Mouse (Mus musculus) stomach, postnatal 0 days (tissue): ENCODE measurements around the gene Creg2. TPM values are rescaled to one million over a fixed set of nuclear protein-coding genes. Genes with fewer than 3 reads are reported as not detected.

Experiments used
- ATAC-seq: fragments of 200-750 bp; cut with Nextera tagmentation; 2 replicates; pipeline ENCODE4 v1.8.0; 2017; ENCODE audit not compliant: low FRiP score, low TSS enrichment
- DNase-seq: peaks from one replicate; pipeline ENCODE4 v3.0.0-alpha.2; 2016; ENCODE audit warnings: low spot score
- H3K27ac ChIP-seq: fragments of 300-500 bp; sonication (generic); replicated peaks from 2 replicates; pipeline ENCODE4 v1.5.1; 2014; ENCODE audit warnings: mild to moderate bottlenecking, control low read depth
- H3K27me3 ChIP-seq: fragments of 300-500 bp; sonication (generic); 2 replicates; pipeline ENCODE4 v1.6.1; 2014; ENCODE audit warnings: low read length; ENCODE audit not compliant: control insufficient read depth, insufficient read depth
- H3K36me3 ChIP-seq: fragments of 300-500 bp; sonication (generic); 2 replicates; pipeline ENCODE4 v1.6.1; 2014; ENCODE audit warnings: low read length, mixed read lengths; ENCODE audit not compliant: control insufficient read depth, insufficient read depth
- H3K4me1 ChIP-seq: fragments of 300-500 bp; sonication (generic); replicated peaks from 2 replicates; pipeline ENCODE4 v1.6.1; 2014; ENCODE audit warnings: antibody characterized with exemption; ENCODE audit not compliant: control insufficient read depth, insufficient read depth
- H3K4me2 ChIP-seq: fragments of 300-500 bp; sonication (generic); replicated peaks from 2 replicates; pipeline ENCODE4 v1.6.1; 2014; ENCODE audit warnings: low read depth, mild to moderate bottlenecking, control low read depth, moderate library complexity
- H3K4me3 ChIP-seq: fragments of 300-500 bp; sonication (generic); 2 replicates; pipeline ENCODE4 v1.5.1; 2014; ENCODE audit warnings: low read depth, low read length, control low read depth
- H3K9ac ChIP-seq: fragments of 300-500 bp; sonication (generic); 2 replicates; pipeline ENCODE4 v1.6.1; 2014; ENCODE audit warnings: mild to moderate bottlenecking, low read length, control low read depth, mixed read lengths
- H3K9me3 ChIP-seq: fragments of 300-500 bp; sonication (generic); 2 replicates; pipeline ENCODE4 v1.6.1; 2016; ENCODE audit warnings: low read length; ENCODE audit not compliant: control insufficient read depth
- CTCF ChIP-seq: IDR thresholded peaks from 2 replicates; pipeline ENCODE4 v1.5.1; 2016; ENCODE audit warnings: antibody characterized with exemption, low read depth, mild to moderate bottlenecking, moderate library complexity
- EP300 ChIP-seq: optimal IDR thresholded peaks from 2 replicates; pipeline ENCODE3; 2016; ENCODE audit warnings: antibody characterized with exemption
- WGBS: fragments of 180-500 bp; shearing (Covaris S2); extraction: QIAGEN DNeasy Blood & Tissue Kit; methylation state at CpG from one replicate; pipeline ENCODE4 v1.1.7; 2014; 5-methylcytosine and 5-hydroxymethylcytosine counted together
- polyA plus RNA-seq: library from polyadenylated mRNA; unstranded; fragments of >200 nt; fragmentation: Nextera tagmentation; extraction: Ambion mirVana; gene quantifications from 2 replicates; pipeline ENCODE4 v1.2.1, GENCODE M21; 2015

Creg2 gene
- polyA plus RNA-seq, 1 experiment from 2014 or later: 0.30 TPM

DNA sequence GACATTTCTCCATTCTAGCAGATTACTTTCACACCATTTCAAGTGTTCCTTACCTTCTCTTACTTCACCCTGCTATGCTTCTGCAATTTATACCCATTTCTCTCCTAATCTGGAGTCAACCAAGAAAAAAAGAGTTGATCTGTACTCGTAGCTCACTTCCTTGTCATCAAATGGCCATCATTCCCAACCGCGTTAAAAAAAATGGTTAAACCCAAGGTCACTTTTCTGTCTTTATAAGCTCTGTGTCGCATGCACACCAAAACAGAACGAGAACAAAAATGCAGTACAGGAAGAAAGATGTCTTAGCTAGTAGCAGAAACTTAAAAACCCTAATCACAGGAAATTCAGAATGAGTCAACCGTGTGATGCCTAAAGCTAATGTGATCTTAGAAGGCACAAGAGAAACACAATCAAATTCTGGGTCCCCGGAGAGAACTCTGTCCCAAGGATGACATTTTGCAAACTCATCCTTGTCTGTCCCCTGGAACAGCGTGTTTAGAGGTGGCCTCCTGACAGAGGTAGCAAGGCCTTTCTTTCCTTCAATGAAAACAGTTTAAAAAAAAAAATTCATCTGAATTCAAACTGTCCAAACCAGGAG is 75.4 kb downstream of the Creg2 start:
- Histone ChIP-seq H3K9ac (peak overlapping the region; percentile 90), H3K27ac (peak overlapping the region; percentile 99; the same call in 1 of the 2 replicates), H3K9me3 (no peaks in the 10 kb centered on the region), H3K27me3 (no peaks in the 10 kb centered on the region), H3K36me3 (no peaks in the 10 kb centered on the region), H3K4me1 (0 out of 2 replicates have a peak, but pooled peaks cover 2% of the 10 kb centered on the region), H3K4me3 (peak overlapping the region; percentile 86), H3K4me2 (peak overlapping the region; percentile 78)
- ATAC-seq: no peak
- TF ChIP-seq CTCF (no peak), EP300 (no peak)
- no peak for DNase-seq
- WGBS: 9% methylated on average over 8 of the region's 8 CpGs

DNA sequence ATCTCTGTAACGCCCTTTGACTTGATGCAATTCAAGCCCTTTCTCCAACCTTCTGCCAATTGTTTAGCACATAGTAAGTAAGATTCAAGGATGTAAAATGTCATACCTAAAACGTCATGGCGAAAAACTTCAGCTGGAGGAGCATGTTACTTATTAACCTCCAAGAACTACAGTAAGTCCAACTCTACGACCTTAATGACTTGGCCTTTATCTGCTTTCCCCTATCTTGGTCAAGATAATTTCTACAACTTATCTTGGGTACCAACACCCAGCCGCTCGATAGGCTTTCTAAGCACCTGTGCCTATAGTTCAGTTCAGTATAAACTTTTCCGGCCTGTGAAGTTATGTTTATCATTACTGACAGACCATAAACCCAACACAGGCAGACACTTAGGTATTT is 77.4 kb downstream of the Creg2 start:
- Histone ChIP-seq H3K9ac (no peak overlapping the region), H3K4me2 (no peak overlapping the region), H3K4me3 (no peak overlapping the region), H3K4me1 (0 out of 2 replicates have a peak, but pooled peaks cover 2% of the 10 kb centered on the region), H3K9me3 (no peaks in the 10 kb centered on the region), H3K27ac (no peak overlapping the region), H3K36me3 (no peaks in the 10 kb centered on the region), H3K27me3 (no peaks in the 10 kb centered on the region)
- TF ChIP-seq CTCF (no peak), EP300 (no peak)
- no peak for ATAC-seq
- 56% methylated on average over 7 of the region's 7 CpGs for WGBS
- no peak for DNase-seq

DNA sequence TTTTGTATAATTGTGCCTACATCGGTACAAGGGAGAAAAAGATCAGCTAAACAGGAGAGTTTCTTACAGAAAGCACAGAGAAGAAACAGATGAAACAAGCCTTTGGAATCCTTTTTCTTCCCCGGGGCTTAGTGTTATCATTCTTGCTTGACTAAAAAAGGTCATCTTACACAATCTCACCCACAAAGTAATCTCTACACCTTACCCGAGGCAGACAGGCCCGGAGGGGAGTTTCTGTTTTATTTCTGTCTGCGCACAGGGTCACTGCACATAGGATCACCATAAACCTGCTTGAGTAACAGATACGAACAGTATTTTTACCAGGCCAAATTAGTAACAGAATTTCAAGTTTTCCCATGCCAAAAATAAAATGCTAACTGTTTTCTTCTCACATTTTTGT is 79.6 kb downstream of the Creg2 start:
- no peak for DNase-seq
- no peak for TF ChIP-seq EP300
- no peak for TF ChIP-seq CTCF
- Histone ChIP-seq H3K4me2 (no peak overlapping the region), H3K4me1 (0 out of 2 replicates have a peak, but pooled peaks cover 2% of the 10 kb centered on the region), H3K4me3 (no peak overlapping the region), H3K9ac (no peak overlapping the region), H3K36me3 (no peaks in the 10 kb centered on the region), H3K9me3 (no peaks in the 10 kb centered on the region), H3K27me3 (no peaks in the 10 kb centered on the region), H3K27ac (no peak overlapping the region)
- WGBS: 36% methylated on average over 6 of the region's 6 CpGs
- ATAC-seq: no peak

Other genes with a start within 250 kb of the Creg2 start
- 5.3 and 7.3 TPM in 2 replicates for gene Tbc1d8, start 172.7 kb downstream of the Creg2 start, polyA plus RNA-seq
- 11.1 and 12.3 TPM in 2 replicates for gene Cnot11, start 116.5 kb downstream of the Creg2 start, polyA plus RNA-seq
- 30.2 and 33.5 TPM in 2 replicates for gene Rnf149, start 74.1 kb downstream of the Creg2 start, polyA plus RNA-seq
- 0.06 and 0.21 TPM in 2 replicates for gene Rfx8, start 69.5 kb upstream of the Creg2 start, polyA plus RNA-seq
- gene Gm3646, start 153.9 kb upstream of the Creg2 start, polyA plus RNA-seq: 1.3 and 1.4 TPM in 2 replicates
- gene Map4k4, start 249.4 kb upstream of the Creg2 start, polyA plus RNA-seq: 8.5 and 10.1 TPM in 2 replicates